Mouse (Mus musculus): ENCODE measurements around the gene Crybg3. TPM values are rescaled to one million over a fixed set of nuclear protein-coding genes. Genes with fewer than 3 reads are reported as not detected.
A peak's percentile ranks its signal among the peaks of the same experiment; 100 is the strongest.

Gene Crybg3
- polyA plus RNA-seq, 1 experiment from 2014 or later = 9.5 TPM

DNA sequence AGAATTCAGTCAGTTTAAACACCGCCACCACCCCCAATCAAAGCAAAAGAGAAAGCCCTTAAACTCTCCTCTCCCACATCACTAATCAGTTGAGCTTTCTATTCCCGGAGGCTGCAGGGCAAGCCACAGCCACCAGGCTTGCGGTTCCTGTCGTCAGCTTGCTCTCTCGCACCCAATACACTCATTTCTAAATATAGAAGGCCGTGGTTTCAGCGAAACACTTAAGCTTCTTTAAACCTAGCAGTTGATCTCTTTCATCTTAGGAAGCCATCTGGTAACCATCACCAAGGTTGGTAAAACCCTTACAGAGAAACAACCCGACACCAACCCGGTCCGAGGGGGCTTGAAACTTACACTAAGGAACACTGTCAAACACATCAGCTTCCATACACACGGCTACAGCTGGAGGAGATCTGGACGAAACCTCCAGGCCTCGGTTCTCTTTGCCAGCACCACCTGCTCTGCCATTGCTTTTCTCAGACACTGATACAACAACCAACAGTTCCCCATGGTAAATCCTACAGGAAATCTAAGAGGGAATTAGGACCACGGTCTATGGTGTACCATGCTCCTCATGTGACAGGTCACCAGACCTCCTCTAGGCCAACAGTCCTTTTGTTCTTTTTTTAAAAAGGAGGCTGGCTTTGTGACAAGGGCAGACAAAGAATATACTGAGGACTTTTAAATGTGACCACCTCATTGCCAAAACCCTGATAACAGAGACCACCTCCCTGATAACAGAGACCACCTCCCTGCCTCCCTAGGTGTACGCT is 83.1 kb downstream of the Crybg3 start:
- Histone ChIP-seq H3K36me3 (peaks cover 15% of the 10 kb centered on the region; the same call in 1 of the 2 replicates), H3K4me3 (no peak overlapping the region), H3K27me3 (no peaks in the 10 kb centered on the region), H3K9ac (no peak overlapping the region), H3K4me1 (peaks cover 13% of the 10 kb centered on the region), H3K9me3 (no peaks in the 10 kb centered on the region), H3K27ac (no peak overlapping the region; the same call in 1 of the 2 replicates), H3K4me2 (replicated peaks) (peak overlapping the region; percentile 32)
- WGBS = 19% methylated on average over 15 of the region's 15 CpGs
- peak; percentile 84 for ATAC-seq (ENCODE audit: low FRiP score, low read depth)

GRCm38 (mm10) chr16:59516965-59517364 is 83.8 kb downstream of the Crybg3 start:
- Histone ChIP-seq H3K9me3 (no peaks in the 10 kb centered on the region), H3K4me1 (peaks cover 13% of the 10 kb centered on the region), H3K9ac (no peak overlapping the region), H3K36me3 (peaks cover 13% of the 10 kb centered on the region; the same call in 1 of the 2 replicates), H3K27me3 (no peaks in the 10 kb centered on the region), H3K27ac (no peak overlapping the region), H3K4me3 (no peak overlapping the region), H3K4me2 (replicated peaks) (no peak overlapping the region)
- ATAC-seq (ENCODE audit: low FRiP score, low read depth) = peak; percentile 57; the same call in 1 of the 2 replicates
- 65% methylated on average over 10 of the region's 10 CpGs for WGBS

DNA sequence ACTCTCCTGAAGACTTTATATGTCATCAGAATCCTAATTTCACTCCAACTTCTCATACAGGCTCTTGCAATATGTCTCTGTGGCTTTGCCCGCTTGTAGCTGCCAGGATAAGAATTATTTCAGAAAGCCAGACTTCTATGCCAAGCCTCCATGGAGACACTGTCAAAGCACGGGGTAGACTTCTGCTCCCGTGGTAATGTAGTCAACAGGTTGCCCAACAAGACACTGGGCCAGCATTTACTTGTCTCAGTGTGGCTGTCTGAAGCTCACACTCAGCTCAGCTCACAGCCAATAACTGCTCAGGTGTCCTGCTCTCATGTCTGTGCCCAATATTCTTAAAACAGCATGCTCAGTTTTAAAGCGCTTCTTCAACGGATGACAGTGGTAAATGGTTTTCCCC is 85.6 kb downstream of the Crybg3 start:
- Histone ChIP-seq H3K27ac (no peak overlapping the region), H3K4me3 (no peak overlapping the region), H3K9me3 (no peaks in the 10 kb centered on the region), H3K4me1 (peaks cover 13% of the 10 kb centered on the region), H3K4me2 (replicated peaks) (no peak overlapping the region), H3K9ac (no peak overlapping the region), H3K27me3 (no peaks in the 10 kb centered on the region), H3K36me3 (peaks cover 21% of the 10 kb centered on the region)
- ATAC-seq (ENCODE audit: low FRiP score, low read depth) = no peak
- WGBS = 90% methylated on average over 5 of the region's 5 CpGs

DNA sequence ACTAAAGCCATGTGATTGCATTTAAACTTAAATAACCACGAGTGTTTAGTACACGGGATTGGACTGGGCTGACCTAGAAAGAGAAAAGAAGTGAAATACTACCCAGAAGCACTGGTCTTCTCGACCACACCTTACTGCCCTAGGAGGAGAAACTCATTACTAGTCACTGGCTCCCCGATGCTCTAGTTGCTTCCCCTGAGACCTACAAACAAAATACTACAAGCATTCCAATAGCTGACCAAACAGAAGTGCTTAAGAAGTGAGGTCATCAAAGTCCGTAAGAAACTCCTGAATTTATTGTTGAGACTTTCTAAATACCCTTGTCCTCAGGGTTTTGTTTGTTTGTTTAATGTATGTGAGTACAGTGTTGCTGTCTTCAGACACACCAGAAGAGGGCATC is 90.9 kb downstream of the Crybg3 start:
- Histone ChIP-seq H3K4me3 (no peak overlapping the region), H3K4me1 (no peaks in the 10 kb centered on the region), H3K36me3 (peaks cover 26% of the 10 kb centered on the region), H3K9me3 (no peaks in the 10 kb centered on the region), H3K9ac (no peak overlapping the region), H3K4me2 (replicated peaks) (no peak overlapping the region), H3K27me3 (no peaks in the 10 kb centered on the region), H3K27ac (no peak overlapping the region)
- no peak for ATAC-seq (ENCODE audit: low FRiP score, low read depth)
- 86% methylated on average over 5 of the region's 5 CpGs for WGBS

DNA sequence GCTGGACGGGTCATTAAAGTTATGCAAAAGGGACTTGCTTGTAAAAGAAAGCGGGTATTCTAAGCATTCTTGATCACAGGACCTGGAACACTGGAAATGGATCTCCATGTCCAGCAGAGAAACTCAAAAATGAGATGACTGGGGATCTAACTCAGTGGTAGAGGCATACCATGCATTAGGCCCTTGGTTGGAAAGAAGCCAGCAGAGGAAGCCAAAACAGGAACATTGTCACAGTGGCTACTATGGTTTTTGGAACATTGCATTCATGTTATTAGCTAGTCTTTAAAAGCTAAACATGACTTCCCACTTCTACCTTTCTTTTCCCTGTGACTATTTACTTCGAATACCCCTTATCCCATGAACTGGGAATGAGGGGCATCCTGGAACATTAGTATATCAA is 101.6 kb downstream of the Crybg3 start:
- no peak for ATAC-seq (ENCODE audit: low FRiP score, low read depth)
- H3K9me3 ChIP-seq = no peaks in the 10 kb centered on the region
- H3K36me3 ChIP-seq = peaks cover 50% of the 10 kb centered on the region
- no peaks in the 10 kb centered on the region for H3K4me1 ChIP-seq
- no peak overlapping the region for H3K27ac ChIP-seq
- H3K9ac ChIP-seq = no peak overlapping the region
- no peaks in the 10 kb centered on the region for H3K27me3 ChIP-seq
- no peak overlapping the region for H3K4me2 ChIP-seq (replicated peaks)
- 90% methylated on average over 3 of the region's 3 CpGs for WGBS
- H3K4me3 ChIP-seq = no peak overlapping the region

- Histone ChIP-seq H3K9ac (no peak overlapping the region), H3K9me3 (no peaks in the 10 kb centered on the region), H3K27ac (no peak overlapping the region), H3K4me2 (replicated peaks) (no peak overlapping the region), H3K27me3 (no peaks in the 10 kb centered on the region), H3K4me3 (no peak overlapping the region), H3K36me3 (peaks cover 54% of the 10 kb centered on the region), H3K4me1 (no peaks in the 10 kb centered on the region)
- no peak for ATAC-seq (ENCODE audit: low FRiP score, low read depth)
- 66% methylated on average over 1 of the region's 1 CpGs for WGBS
Observed at GRCm38 (mm10) chr16:59497947-59498346, 102.8 kb downstream of the Crybg3 start.

DNA sequence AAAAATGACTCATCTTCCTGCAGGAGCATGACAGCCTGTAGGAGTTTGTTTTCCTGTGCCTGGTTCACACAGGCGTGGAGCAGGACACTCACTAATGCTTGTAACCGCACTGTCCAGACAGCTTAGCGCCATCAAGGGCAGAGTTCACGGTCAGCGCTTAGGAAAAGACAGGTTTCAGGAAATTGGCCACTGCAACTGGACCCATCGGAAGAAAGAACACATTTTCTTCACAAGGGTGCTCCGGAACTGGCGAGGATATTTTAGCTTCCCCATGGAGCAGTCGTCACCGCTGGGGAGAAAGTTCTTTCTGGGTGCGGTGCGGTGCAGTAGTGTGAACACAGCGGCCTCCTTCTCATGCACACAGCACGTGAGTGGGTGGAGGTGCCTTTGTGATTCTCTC is 107.6 kb downstream of the Crybg3 start:
- WGBS = 91% methylated on average over 14 of the region's 14 CpGs
- H3K4me1 ChIP-seq = no peaks in the 10 kb centered on the region; the same call in 1 of the 2 replicates
- H3K27ac ChIP-seq = no peak overlapping the region

DNA sequence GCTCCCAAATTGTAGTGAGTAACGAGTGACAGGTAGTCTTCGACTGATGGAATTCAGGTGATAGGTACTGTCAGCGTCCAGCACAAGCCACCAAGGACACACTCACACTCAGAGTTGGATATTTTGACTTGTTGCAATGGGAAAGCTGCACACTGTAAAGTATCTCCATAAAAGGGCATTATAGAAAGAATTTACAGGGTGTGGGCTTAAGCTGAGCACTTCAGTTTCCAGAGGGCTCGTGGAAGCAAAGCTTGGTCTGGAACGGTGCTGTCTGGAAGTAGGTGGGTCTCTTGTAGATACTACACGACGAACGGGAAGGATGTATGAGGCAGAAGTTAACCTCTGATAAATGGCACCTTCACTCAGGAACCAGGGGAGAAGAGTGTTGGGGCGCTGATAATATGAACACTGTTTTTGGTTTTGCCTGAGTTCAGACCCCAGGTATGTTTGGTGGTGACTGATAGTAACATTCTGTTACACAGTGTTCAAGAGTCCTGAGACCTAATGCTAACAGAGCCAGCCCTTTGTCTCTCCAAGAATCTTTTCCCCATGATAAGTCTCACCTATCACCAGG is 112.7 kb downstream of the Crybg3 start:
- Histone ChIP-seq H3K4me3 (no peak overlapping the region), H3K36me3 (peaks cover 85% of the 10 kb centered on the region)

More for the DNA sequence above, 107.6 kb downstream of the Crybg3 start:
- no peak overlapping the region for H3K4me2 ChIP-seq (replicated peaks)
- no peak for ATAC-seq (ENCODE audit: low FRiP score, low read depth)
- H3K27me3 ChIP-seq = no peaks in the 10 kb centered on the region
- H3K36me3 ChIP-seq = peaks cover 71% of the 10 kb centered on the region
- no peak overlapping the region for H3K4me3 ChIP-seq
- H3K9me3 ChIP-seq = no peaks in the 10 kb centered on the region
- H3K9ac ChIP-seq = no peak overlapping the region

DNA sequence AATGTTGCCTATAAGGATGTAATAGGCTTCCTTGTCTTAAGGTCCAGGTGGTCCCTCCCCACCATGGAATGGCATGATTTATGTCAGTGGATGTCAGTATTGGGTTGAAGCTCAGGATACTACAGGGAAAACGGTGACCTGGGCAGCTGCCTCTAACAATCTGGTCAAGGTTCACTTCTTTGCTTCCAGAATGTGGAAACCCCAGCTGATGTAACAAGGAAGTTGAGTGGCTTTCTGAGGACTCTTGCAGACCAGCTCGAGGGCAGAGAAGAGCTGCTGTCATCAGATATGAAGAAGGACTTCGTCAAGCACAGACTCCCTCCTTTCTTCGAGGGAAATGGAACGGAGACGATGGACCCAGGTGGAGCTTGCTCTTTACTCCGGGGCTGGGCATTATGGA is 113.5 kb downstream of the Crybg3 start:
- Histone ChIP-seq H3K9me3 (no peaks in the 10 kb centered on the region), H3K27me3 (no peaks in the 10 kb centered on the region), H3K27ac (no peak overlapping the region), H3K4me3 (no peak overlapping the region), H3K9ac (no peak overlapping the region), H3K4me1 (peaks cover 17% of the 10 kb centered on the region), H3K36me3 (peaks cover 86% of the 10 kb centered on the region), H3K4me2 (replicated peaks) (no peak overlapping the region)
- ATAC-seq (ENCODE audit: low FRiP score, low read depth) = no peak
- WGBS = 76% methylated on average over 7 of the region's 7 CpGs

More for the DNA sequence above, 112.7 kb downstream of the Crybg3 start:
- H3K27ac ChIP-seq = no peak overlapping the region
- peak; percentile 77; the same call in 1 of the 2 replicates for ATAC-seq (ENCODE audit: low FRiP score, low read depth)
- peaks cover 17% of the 10 kb centered on the region for H3K4me1 ChIP-seq
- WGBS = 60% methylated on average over 9 of the region's 9 CpGs
- H3K27me3 ChIP-seq = no peaks in the 10 kb centered on the region
- H3K9ac ChIP-seq = no peak overlapping the region
- no peaks in the 10 kb centered on the region for H3K9me3 ChIP-seq
- H3K4me2 ChIP-seq (replicated peaks) = no peak overlapping the region

DNA sequence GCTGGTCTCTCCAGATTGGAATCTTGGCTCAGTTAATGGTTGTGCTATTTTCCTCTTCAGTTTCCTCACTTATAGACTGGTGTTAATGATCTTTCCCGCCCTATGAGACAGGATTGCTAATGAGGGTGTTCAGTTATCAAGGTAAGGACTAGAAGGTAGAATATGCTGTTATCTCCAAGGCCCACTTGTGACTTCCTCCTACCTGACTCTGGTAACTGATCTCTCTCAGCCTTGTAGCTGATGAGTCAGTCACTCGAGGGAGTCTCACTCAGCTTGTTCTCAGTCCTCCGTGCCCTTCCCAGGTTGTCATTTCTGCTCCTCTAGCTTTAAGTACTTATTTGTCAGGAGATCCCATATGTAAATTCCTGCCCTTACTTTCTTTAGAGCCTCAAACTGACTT is 122.8 kb downstream of the Crybg3 start:
- Histone ChIP-seq H3K9me3 (no peaks in the 10 kb centered on the region), H3K9ac (no peak overlapping the region), H3K4me1 (peaks cover 9% of the 10 kb centered on the region), H3K4me2 (replicated peaks) (no peak overlapping the region), H3K27ac (no peak overlapping the region), H3K4me3 (no peak overlapping the region), H3K36me3 (peaks cover 38% of the 10 kb centered on the region), H3K27me3 (no peaks in the 10 kb centered on the region)
- no peak for ATAC-seq (ENCODE audit: low FRiP score, low read depth)
- WGBS = 88% methylated on average over 3 of the region's 3 CpGs

GRCm38 (mm10) chr16:59474788-59475187 is 126.0 kb downstream of the Crybg3 start:
- H3K36me3 ChIP-seq = peaks cover 12% of the 10 kb centered on the region

GRCm38 (mm10) chr16:59472546-59472945 is 128.2 kb downstream of the Crybg3 start:
- H3K9ac ChIP-seq = peak overlapping the region; percentile 72
- ATAC-seq (ENCODE audit: low FRiP score, low read depth) = no peak

More at GRCm38 (mm10) chr16:59474788-59475187, 126.0 kb downstream of the Crybg3 start:
- Histone ChIP-seq H3K9me3 (no peaks in the 10 kb centered on the region), H3K4me2 (replicated peaks) (no peak overlapping the region), H3K27me3 (no peaks in the 10 kb centered on the region), H3K4me1 (peaks cover 14% of the 10 kb centered on the region), H3K4me3 (no peak overlapping the region), H3K27ac (no peak overlapping the region), H3K9ac (no peak overlapping the region)
- ATAC-seq (ENCODE audit: low FRiP score, low read depth) = no peak
- WGBS = 35% methylated on average over 1 of the region's 1 CpGs

More at GRCm38 (mm10) chr16:59472546-59472945, 128.2 kb downstream of the Crybg3 start:
- Histone ChIP-seq H3K27me3 (no peaks in the 10 kb centered on the region), H3K4me3 (peak overlapping the region; percentile 59), H3K36me3 (peaks cover 8% of the 10 kb centered on the region), H3K27ac (no peak overlapping the region), H3K4me1 (peaks cover 14% of the 10 kb centered on the region), H3K9me3 (no peaks in the 10 kb centered on the region), H3K4me2 (replicated peaks) (peak overlapping the region; percentile 62)
- WGBS = 49% methylated on average over 6 of the region's 6 CpGs

Measured in limb, embryonic 13.5 days (tissue).